Mouse (Mus musculus): ENCODE results near the gene H3f3b. TPM values are rescaled to one million over a fixed set of nuclear protein-coding genes. Genes with fewer than 3 reads are reported as not detected.
A peak's percentile ranks its signal among the peaks of the same experiment; 100 is the strongest.

H3f3b gene
- polyA plus RNA-seq, 1 experiment from 2014 or later = 2,293 TPM

DNA sequence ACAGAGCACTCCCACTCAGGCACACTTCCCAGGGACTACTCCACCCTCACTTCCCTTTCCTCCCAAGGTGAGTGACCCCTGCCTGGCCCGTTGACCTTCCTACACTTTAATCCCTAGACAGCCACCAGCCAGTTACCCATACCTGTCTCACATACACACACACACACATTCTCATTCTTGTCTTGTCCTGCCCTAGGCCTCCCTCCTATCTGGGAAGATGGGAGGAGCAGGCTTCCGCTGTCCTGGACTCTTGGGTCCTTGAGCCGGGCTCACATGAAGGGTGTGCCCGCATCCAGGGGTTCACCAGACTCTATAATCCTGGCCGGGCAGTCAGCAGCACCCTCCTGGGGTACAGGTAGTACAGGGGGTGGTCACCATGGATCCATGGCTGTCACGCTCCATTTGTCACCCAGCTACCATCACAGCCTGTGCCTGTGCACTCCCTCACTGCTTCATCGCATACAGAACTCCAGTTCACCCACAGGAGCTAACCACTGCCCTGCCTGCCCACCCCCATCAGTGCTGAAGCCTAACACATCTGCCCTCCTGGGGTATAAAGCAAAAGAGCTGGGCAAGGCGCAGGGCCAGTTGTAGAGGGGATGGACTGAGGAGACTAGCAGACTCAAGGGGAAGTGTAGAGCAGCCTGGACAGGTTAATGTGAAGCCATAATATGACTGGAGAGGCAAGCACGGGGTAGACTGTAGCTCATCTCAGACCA, 21.9 kb downstream of the H3f3b start:
- peaks cover 12% of the 10 kb centered on the region for H3K4me1 ChIP-seq
- WGBS = 64% methylated on average over 9 of the region's 9 CpGs
- peaks cover 31% of the 10 kb centered on the region for H3K36me3 ChIP-seq
- peak; percentile 12; the same call in 1 of the 2 replicates for ATAC-seq (ENCODE audit: insufficient number of reproducible peaks, insufficient read depth, low FRiP score, low TSS enrichment)
- 0 out of 2 replicates have a peak overlapping the region, but pooled peaks have one; percentile 31 for H3K27ac ChIP-seq
- peak overlapping the region; percentile 51 for H3K4me2 ChIP-seq (replicated peaks)
- no peaks in the 10 kb centered on the region for H3K9me3 ChIP-seq
- H3K9ac ChIP-seq = no peak overlapping the region; the same call in 1 of the 2 replicates
- peak overlapping the region; percentile 26 for H3K4me3 ChIP-seq
- no peaks in the 10 kb centered on the region; the same call in 1 of the 2 replicates for H3K27me3 ChIP-seq

GRCm38 (mm10) chr11:116004840-116005700, 22.7 kb downstream of the H3f3b start:
- Histone ChIP-seq H3K4me3 (peak overlapping the region; percentile 26), H3K36me3 (peaks cover 26% of the 10 kb centered on the region), H3K4me2 (replicated peaks) (peak overlapping the region; percentile 51), H3K9me3 (no peaks in the 10 kb centered on the region), H3K4me1 (peaks cover 17% of the 10 kb centered on the region), H3K9ac (peak overlapping the region; percentile 37; the same call in 1 of the 2 replicates), H3K27me3 (peaks cover 2% of the 10 kb centered on the region; the same call in 1 of the 2 replicates), H3K27ac (peak overlapping the region; percentile 31; the same call in 1 of the 2 replicates)
- peak; percentile 43; the same call in 1 of the 2 replicates for ATAC-seq (ENCODE audit: insufficient number of reproducible peaks, insufficient read depth, low FRiP score, low TSS enrichment)
- 6% methylated on average over 54 of the region's 54 CpGs for WGBS

DNA sequence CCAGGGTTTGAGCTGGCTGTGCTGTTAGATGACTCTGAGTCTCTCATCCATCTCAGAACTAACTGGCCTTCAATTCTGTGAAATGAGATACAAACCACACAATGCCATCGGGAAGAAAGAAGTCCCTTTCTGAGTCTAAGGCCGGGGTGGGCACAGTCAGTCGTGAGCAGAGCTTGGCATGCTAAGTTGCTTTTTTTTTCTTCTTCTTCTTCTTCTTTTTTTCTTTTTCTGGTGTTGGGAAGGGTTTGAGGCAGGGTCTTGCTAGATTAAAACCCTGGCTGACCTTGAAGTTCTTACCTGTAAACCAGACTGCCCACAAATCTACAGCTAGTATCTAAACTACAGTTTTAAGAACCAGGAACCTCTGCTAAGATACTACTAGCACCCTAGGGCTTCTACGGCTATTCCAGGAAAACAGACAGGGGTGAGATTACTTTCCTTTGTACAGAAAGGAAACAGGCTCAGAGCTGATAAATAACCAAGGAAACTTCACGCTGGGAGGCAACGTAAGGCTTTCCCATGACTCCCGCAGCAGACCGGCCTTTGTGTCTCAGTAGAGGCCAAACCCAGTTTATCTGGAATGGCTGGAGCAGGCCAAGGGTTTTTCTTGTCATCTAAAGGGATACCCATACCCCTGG, 23.5 kb downstream of the H3f3b start:
- peaks cover 17% of the 10 kb centered on the region for H3K4me1 ChIP-seq
- WGBS = 39% methylated on average over 8 of the region's 8 CpGs
- peaks cover 2% of the 10 kb centered on the region; the same call in 1 of the 2 replicates for H3K27me3 ChIP-seq
- peak overlapping the region; percentile 26 for H3K4me3 ChIP-seq
- no peak for ATAC-seq (ENCODE audit: insufficient number of reproducible peaks, insufficient read depth, low FRiP score, low TSS enrichment)
- H3K9ac ChIP-seq = peak overlapping the region; percentile 37; the same call in 1 of the 2 replicates
- H3K4me2 ChIP-seq (replicated peaks) = peak overlapping the region; percentile 51
- H3K27ac ChIP-seq = 0 out of 2 replicates have a peak overlapping the region, but pooled peaks have one; percentile 31
- H3K9me3 ChIP-seq = no peaks in the 10 kb centered on the region
- peaks cover 18% of the 10 kb centered on the region; the same call in 1 of the 2 replicates for H3K36me3 ChIP-seq

DNA sequence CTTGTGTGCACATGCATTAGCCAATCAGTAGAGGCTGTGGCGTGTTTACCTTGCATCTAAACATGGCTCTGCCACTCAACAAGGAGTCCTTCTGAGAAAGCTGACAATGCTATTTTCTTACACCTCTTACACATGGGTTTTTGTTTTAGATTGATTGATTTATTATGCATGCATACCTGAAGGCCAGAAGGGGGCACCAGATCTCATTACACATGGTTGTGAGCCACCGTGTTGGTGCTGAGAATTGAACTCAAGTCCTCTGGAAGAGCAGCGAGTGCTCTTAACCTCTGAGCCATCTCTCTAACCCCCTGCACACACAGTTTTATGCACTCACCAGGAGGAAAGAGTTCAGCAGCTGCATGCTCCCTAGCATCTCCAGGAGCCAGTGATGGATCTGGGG, 24.9 kb downstream of the H3f3b start:
- Histone ChIP-seq H3K36me3 (peaks cover 9% of the 10 kb centered on the region; the same call in 1 of the 2 replicates), H3K4me3 (no peak overlapping the region), H3K9me3 (no peaks in the 10 kb centered on the region), H3K27ac (no peak overlapping the region), H3K4me1 (peaks cover 17% of the 10 kb centered on the region), H3K9ac (no peak overlapping the region), H3K27me3 (peaks cover 2% of the 10 kb centered on the region; the same call in 1 of the 2 replicates), H3K4me2 (replicated peaks) (no peak overlapping the region)
- 91% methylated on average over 3 of the region's 3 CpGs for WGBS
- no peak for ATAC-seq (ENCODE audit: insufficient number of reproducible peaks, insufficient read depth, low FRiP score, low TSS enrichment)

DNA sequence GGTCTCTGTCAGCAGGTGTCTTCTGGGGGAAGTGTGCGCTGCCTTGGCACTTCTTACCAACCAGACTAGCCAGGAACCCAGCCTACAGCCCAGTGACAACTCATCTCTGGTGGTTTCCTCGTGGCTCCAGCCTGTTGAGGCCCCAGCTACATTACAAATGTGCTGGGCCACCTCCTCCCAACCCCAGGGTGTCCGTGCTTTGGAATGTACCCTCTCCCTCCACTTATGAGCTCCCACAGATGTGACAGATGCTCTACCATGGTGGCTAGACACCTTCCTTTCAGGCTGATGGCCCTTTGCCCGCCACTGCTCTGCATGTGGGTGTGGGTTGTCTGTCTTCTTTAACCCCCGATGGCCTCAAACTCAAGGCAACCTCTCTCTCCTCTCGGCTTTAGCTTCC, 26.0 kb downstream of the H3f3b start:
- ATAC-seq (ENCODE audit: insufficient number of reproducible peaks, insufficient read depth, low FRiP score, low TSS enrichment) = no peak
- Histone ChIP-seq H3K9ac (no peak overlapping the region), H3K36me3 (no peaks in the 10 kb centered on the region), H3K27me3 (peaks cover 2% of the 10 kb centered on the region; the same call in 1 of the 2 replicates), H3K4me2 (replicated peaks) (no peak overlapping the region), H3K27ac (no peak overlapping the region), H3K9me3 (no peaks in the 10 kb centered on the region), H3K4me3 (no peak overlapping the region), H3K4me1 (peaks cover 17% of the 10 kb centered on the region)
- 73% methylated on average over 6 of the region's 6 CpGs for WGBS

GRCm38 (mm10) chr11:116000607-116001006, 27.2 kb downstream of the H3f3b start:
- Histone ChIP-seq H3K9me3 (no peaks in the 10 kb centered on the region), H3K4me3 (no peak overlapping the region), H3K27ac (no peak overlapping the region), H3K4me2 (replicated peaks) (no peak overlapping the region), H3K27me3 (peaks cover 2% of the 10 kb centered on the region; the same call in 1 of the 2 replicates), H3K4me1 (peaks cover 15% of the 10 kb centered on the region), H3K36me3 (no peaks in the 10 kb centered on the region), H3K9ac (no peak overlapping the region)
- ATAC-seq (ENCODE audit: insufficient number of reproducible peaks, insufficient read depth, low FRiP score, low TSS enrichment) = no peak
- 25% methylated on average over 10 of the region's 10 CpGs for WGBS

DNA sequence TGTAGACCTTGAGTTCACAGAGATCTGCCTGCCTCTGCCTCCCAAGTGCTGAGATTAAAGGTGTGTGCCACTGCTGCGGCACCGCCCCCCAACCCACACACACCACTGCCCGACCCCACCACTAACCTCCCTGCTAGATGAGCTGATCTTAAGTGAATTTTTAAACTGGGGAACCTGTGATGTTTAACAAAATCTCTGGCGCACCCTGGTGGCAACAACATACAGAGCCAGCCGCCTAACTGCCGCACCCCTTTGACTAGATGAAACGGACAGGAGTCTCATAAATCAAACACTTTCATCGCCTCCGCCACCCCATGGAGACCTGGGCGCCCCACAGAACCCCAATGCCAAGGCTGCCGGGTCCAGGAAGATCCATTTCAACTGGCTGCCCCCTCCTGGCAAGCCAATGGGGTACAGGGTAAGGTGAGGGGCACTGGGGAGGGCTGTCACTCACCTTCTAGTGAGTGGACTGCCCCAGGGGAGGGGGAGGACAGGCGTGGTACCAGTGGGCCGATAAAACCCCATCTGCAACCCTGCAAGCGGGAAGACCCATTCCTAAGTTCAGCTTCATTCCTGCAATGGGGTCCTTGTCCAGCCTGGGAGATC, 28.1 kb downstream of the H3f3b start:
- H3K9ac ChIP-seq = no peak overlapping the region
- peaks cover 7% of the 10 kb centered on the region; the same call in 1 of the 2 replicates for H3K4me1 ChIP-seq
- H3K27ac ChIP-seq = no peak overlapping the region
- no peaks in the 10 kb centered on the region for H3K9me3 ChIP-seq
- WGBS = 18% methylated on average over 14 of the region's 14 CpGs
- no peak overlapping the region for H3K4me3 ChIP-seq
- peaks cover 2% of the 10 kb centered on the region; the same call in 1 of the 2 replicates for H3K27me3 ChIP-seq
- H3K4me2 ChIP-seq (replicated peaks) = no peak overlapping the region
- H3K36me3 ChIP-seq = no peaks in the 10 kb centered on the region
- no peak for ATAC-seq (ENCODE audit: insufficient number of reproducible peaks, insufficient read depth, low FRiP score, low TSS enrichment)

GRCm38 (mm10) chr11:115999027-115999426, 28.7 kb downstream of the H3f3b start:
- Histone ChIP-seq H3K27ac (no peak overlapping the region), H3K4me1 (peaks cover 5% of the 10 kb centered on the region; the same call in 1 of the 2 replicates), H3K9ac (no peak overlapping the region), H3K4me3 (no peak overlapping the region), H3K9me3 (no peaks in the 10 kb centered on the region), H3K4me2 (replicated peaks) (no peak overlapping the region), H3K36me3 (no peaks in the 10 kb centered on the region), H3K27me3 (peaks cover 2% of the 10 kb centered on the region; the same call in 1 of the 2 replicates)
- no peak for ATAC-seq (ENCODE audit: insufficient number of reproducible peaks, insufficient read depth, low FRiP score, low TSS enrichment)
- 83% methylated on average over 7 of the region's 7 CpGs for WGBS

- H3K9ac ChIP-seq = no peak overlapping the region
- no peak for ATAC-seq (ENCODE audit: insufficient number of reproducible peaks, insufficient read depth, low FRiP score, low TSS enrichment)
- no peak overlapping the region for H3K27ac ChIP-seq
- 70% methylated on average over 5 of the region's 5 CpGs for WGBS
- H3K4me2 ChIP-seq (replicated peaks) = no peak overlapping the region
- no peaks in the 10 kb centered on the region for H3K9me3 ChIP-seq
- H3K27me3 ChIP-seq = peaks cover 2% of the 10 kb centered on the region; the same call in 1 of the 2 replicates
- no peaks in the 10 kb centered on the region for H3K36me3 ChIP-seq
- H3K4me1 ChIP-seq = peaks cover 5% of the 10 kb centered on the region; the same call in 1 of the 2 replicates
- no peak overlapping the region for H3K4me3 ChIP-seq
Measured at GRCm38 (mm10) chr11:115997662-115998061, 30.1 kb downstream of the H3f3b start.

GRCm38 (mm10) chr11:115997047-115997446, 30.7 kb downstream of the H3f3b start:
- H3K4me1 ChIP-seq = peaks cover 5% of the 10 kb centered on the region; the same call in 1 of the 2 replicates
- H3K4me3 ChIP-seq = no peak overlapping the region
- H3K27ac ChIP-seq = no peak overlapping the region
- no peaks in the 10 kb centered on the region for H3K9me3 ChIP-seq
- H3K9ac ChIP-seq = no peak overlapping the region
- WGBS = 67% methylated on average over 4 of the region's 4 CpGs
- H3K27me3 ChIP-seq = peaks cover 2% of the 10 kb centered on the region; the same call in 1 of the 2 replicates
- no peaks in the 10 kb centered on the region for H3K36me3 ChIP-seq
- no peak for ATAC-seq (ENCODE audit: insufficient number of reproducible peaks, insufficient read depth, low FRiP score, low TSS enrichment)
- H3K4me2 ChIP-seq (replicated peaks) = no peak overlapping the region
